Mouse (Mus musculus): Measurements from ENCODE around the gene Atp11a.

GRCm38 (mm10) chr8:12739113-12739512, 17.7 kb upstream of the Atp11a start:
- TF ChIP-seq POLR2A (IDR thresholded peaks at IDR 0.05; ENCODE audit: low read depth, low read length): no peak
- no peak for TF ChIP-seq CTCF (IDR thresholded peaks at IDR 0.05; ENCODE audit: extremely low read depth, insufficient read length, insufficient replicate concordance, low read depth, low read length)

Data from small intestine, adult 2 months (tissue).